Mouse (Mus musculus) granulocyte monocyte progenitor cell, adult 5-6 weeks (primary cell): ENCODE data around the gene Mpig6b. TPM values are rescaled to one million over a fixed set of nuclear protein-coding genes. Genes with fewer than 3 reads are reported as not detected.

ENCODE experiments used
- ATAC-seq: replicated peaks from 2 replicates; pipeline ENCODE4 v1.8.0; 2016; ENCODE audit warnings: mild to moderate bottlenecking, moderate TSS enrichment, inconsistent platforms; ENCODE audit not compliant: poor library complexity, severe bottlenecking
- total RNA-seq, 2 experiments: library from RNA; stranded (forward) in 1 of 2; stranded (reverse) in 1 of 2; fragments of 200-712, 200-1000 nt in 1 of 2; fragments of >200 nt in 1 of 2; fragmentation: Nextera tagmentation in 1 of 2; gene quantifications; 2 replicates each; pipeline ENCODE4 v1.2.3; 2014 to 2017

Mpig6b gene
- total RNA-seq (2014; fragmentation: Nextera tagmentation) (not detected in 2 replicates), total RNA-seq (2017) (not detected in 2 replicates)

DNA sequence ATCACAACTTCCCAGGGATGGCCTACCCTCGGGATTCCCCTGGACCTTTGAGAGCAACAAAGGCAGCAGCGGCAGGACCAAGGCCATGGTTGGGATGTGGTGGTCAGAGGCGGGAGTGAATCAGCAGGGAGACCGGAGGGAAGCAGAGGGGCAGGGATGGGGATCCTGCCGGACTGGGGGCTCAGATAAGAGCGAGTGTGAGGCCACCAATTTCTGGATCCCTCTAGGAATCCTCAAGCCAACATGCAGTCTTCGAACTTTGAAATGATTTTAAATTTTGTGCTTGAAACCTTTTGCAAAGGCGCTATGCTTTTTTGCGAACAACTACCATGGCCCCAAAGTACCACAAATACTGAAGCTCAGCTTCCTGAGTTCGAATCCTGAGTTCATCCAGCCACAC lies at the start of gene Mpig6b:
TSS of gene Mpig6b (minus strand) at position 101 of the 400 bp plus-strand sequence.
- ATAC-seq: no peak

DNA sequence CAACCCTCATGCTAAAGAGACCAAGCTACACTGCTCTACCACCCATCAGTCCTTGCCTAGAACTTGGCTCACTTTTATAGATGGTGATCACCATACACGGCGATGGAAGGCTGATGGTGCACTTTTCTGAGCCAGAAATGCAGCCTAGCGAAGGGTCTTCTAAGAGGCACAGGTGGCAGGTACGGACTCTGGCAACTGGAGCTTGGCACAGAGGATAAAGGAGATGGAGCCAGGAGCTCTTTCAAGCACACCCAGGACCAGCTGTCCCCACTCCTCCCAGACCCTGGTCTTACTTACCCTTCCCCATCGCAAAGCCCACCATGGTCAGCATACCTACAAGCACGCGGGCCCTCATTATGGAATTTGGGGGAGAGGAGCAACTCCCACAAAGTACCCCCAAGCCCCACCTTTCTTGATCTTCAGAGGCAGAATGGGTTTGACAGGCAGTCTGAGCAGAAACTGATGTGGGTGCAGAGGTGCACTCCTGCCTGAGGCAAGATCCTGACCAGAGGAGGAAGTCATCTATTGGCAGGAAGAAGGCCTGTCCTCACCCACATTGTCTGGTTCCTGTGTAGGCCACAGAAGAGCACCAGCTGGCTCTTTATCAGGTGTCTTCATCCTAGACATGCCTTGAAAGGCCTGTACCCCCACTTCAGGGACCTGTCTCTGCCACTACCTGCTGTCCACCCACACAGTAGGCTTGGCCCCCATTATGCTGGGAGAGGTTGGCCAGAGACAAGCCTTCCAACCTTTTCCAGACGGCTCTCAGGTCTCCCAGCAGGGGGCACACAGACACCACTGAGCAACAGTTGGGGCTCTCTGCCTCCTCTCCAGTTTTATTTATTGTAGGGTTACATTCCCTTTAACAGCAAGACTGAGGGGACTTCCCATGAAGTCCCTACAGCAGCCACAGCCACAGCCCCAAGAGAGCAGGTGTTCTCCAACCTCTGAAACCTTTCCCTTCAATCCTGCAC lies 49.3 kb upstream of the Mpig6b start, which contains the start of gene Ly6g5b:
TSS of gene Ly6g5b (minus strand) at position 383 of the 974 bp plus-strand sequence.
- peak; percentile 63 for ATAC-seq

DNA sequence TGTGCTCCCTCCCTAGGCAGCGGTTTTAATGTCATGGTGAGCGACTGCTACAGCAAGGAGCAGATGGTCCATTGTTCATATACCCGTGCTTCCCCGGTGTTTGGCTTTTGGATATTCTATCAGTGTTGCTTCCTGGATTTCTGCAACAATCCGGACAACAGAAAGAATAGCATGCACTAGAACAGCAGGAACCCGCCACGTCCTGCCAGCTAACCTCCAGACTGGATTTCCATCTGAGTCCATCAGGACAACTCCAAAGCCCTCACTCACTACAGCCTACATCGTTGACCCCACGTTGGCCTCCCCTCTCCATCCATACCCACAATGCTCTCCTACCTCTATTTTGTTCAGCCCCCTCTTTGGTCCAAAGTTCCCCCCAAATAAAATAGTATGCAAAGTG lies 45.8 kb upstream of the Mpig6b start:
- no peak for ATAC-seq

DNA sequence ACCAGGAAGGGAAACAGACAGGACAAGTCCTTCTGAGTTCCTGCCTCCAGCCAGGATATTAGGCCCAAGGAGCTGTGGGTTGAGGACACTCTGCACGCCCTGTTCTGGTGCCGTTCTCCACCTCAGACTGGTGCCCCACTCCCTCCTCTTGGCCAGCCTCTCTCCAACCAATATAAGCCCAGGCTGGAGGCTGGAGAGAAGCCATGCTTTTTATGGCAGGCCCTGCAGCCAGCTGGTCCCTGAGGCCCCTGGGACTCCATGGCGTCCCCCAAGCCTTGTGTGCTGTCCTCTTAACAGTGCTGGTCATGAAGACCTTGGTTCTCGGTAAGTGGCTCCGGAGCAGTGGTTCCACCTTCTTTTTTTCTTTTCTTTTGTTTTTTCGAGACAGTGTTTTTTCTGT lies 42.1 kb upstream of the Mpig6b start, which contains the start of gene Ly6g5c:
TSS of gene Ly6g5c (plus strand) at position 183 of the 400 bp plus-strand sequence.
- no peak for ATAC-seq

DNA sequence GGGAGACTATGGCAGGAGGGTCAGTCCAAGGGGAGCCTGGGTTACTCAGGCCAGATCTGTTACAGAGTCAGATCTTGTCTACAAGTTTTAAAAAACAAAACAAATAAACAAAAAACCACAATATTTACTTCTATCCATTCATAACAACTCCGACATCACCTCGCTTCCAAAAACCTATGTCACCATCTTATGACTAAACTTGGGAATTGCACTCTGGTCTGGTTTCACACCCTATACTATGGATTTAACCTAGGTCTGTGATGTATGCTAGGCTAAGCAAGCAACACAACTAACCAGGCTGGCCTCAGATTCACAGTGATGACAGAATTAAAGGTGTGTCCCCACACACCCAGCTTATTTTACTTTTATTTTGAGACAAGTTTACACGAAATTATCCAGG lies 40.5 kb upstream of the Mpig6b start:
- ATAC-seq: no peak

DNA sequence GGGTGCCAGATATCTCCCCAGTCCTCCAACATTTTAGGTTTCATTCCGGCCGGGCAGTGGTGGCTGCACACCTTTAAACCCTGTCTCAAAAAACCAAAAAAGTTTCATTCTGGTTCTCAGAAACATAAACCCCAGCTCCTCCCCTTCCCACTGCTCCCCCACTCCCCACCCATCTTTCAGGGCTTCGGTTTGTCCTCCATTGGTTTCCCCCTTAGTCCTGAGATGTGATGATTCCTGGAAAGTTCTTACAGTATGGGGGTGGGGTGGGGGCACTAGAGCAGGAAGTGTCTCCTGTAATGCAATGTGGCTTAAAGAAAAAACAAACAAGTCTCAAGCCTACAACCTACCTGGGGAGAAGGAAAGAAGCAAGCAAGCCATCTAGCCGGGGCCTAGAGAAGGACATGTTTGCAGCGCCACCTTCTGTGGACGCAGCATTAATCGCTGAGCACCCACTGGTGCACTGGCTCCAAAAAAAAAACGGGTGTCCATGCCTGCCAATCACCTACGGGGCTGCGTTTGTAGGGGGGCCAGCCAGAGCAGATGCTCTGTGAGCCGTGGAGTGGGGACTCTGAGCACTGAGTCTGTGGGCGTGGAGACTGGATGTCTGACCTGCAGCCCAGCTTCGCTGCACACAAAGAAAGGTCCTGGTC lies 39.9 kb upstream of the Mpig6b start:
- no peak for ATAC-seq

DNA sequence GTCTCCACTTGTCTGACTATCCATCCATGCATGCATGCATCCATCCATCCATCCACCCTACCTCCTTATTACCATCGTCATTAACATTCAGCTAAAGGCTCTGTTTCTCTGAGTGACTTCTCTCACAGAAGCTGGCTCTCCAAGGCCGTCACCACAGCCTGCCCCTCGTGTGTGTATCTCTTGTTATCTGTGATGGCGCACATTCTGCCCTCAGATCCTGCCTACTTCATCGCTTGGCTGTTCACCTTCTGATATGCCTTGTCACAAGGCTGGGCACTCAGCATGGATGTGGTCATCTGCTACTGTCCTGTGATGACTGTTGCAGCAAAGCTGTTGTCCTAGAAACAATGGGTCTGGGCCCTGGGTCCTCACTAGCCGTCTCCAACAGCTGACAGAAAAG lies 38.8 kb upstream of the Mpig6b start:
- ATAC-seq: no peak

DNA sequence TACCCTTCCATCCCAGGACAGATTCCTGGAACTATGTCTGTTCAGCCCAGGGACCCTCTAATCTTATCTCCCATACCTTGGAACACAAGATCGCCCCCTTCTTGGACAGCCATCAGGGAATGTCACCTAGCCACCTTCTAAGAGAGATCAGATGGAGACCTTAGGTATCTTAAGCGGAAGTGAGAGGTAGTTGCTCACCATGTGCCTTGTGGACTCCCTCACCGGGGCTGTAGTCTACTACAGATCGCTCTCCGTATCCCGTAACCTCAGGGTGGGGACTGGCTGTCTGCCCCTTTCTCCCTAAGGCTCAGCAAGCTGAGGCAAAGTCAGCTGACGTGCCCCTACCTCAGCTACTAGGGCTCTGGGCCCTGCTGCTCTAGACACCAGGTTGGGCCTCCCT lies 38.1 kb upstream of the Mpig6b start:
- no peak for ATAC-seq

DNA sequence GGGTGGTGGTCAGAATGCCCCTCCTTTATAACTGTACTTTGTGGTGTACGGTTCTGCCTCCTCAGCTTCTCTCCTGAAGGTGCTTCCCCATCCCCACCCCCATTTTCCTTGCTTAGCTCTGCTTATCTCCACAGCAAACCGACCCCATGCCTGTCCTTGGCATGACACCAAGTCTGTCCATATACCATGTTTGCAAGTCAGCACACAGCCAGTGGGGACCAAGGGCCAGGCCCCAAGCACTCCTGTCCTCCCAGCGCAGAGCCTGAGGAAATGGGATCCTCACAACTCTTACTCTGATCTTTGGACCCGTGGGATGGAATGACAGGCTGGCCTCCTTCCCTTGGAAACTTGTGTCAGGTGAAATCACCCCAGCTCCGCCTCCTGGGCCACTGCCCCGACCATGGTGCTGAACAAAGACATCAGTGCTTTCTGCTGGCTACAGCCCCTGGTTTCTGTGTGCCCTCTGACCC lies 37.3 kb upstream of the Mpig6b start:
- ATAC-seq: no peak

DNA sequence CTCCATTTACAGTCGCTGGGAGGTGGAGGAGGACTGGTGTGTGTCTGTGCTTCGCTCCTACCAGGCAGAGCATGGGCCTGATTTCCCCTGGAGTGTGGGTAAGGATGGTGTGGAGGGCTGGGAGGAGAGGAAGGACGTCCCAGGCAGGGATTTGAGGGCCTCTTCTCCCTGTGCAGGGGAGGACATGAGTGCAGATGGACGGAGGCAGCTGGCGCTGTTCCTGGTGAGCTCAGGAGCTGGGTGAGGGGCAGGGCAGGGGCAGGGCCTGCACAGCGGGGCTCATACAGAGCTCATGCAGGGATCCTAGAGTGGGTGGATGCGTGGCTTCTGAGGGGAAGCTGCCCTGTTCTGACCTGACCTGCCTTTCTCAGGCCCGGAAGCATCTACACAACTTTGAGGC lies 36.3 kb upstream of the Mpig6b start:
- ATAC-seq: no peak

DNA sequence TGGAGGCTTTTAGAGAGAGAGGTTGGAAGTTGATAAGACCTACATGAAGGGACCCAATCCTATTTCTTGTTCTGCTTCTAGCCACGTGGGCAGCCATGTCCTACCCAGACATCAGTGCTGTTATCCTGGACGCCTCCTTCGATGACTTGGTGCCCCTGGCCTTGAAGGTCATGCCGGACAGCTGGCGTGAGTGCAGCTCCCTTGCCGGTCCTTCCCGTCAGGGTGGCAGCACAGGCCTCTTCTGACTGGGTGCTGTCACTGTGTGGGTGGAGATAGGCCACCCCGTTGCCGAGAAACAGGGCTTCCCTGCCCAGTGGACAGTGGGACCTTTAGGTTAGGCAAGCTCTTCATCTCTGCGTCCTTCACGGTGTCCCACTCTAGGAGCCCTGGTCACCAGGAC lies 35.2 kb upstream of the Mpig6b start:
- ATAC-seq: no peak

DNA sequence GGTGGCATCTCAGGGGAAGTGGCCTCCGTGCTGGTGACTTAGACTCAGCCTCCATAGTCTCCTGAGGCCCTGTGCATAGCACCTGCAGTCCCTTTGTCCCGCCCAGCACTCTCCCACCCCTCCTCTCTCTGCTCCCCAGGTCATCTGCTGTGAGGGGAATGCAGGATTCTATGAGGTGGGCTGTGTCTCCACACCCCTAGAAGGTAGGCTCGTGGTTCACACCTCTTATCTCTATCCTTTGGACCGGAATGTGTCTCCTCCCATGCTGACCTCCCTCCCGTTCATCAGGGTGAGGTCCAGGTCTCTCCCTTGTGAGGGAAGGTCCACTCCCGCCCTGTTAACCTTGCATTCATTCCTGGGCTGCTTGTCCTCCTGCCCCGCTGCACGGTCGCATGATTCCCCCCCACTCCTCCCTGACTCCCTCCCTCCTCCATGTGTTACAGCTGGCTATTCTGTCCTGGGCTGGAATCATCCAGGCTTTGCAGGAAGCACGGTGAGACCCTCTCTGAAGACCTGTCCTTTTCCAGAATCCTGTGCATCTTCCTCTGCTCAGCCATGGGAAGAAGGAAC lies 34.3 kb upstream of the Mpig6b start:
- no peak for ATAC-seq

DNA sequence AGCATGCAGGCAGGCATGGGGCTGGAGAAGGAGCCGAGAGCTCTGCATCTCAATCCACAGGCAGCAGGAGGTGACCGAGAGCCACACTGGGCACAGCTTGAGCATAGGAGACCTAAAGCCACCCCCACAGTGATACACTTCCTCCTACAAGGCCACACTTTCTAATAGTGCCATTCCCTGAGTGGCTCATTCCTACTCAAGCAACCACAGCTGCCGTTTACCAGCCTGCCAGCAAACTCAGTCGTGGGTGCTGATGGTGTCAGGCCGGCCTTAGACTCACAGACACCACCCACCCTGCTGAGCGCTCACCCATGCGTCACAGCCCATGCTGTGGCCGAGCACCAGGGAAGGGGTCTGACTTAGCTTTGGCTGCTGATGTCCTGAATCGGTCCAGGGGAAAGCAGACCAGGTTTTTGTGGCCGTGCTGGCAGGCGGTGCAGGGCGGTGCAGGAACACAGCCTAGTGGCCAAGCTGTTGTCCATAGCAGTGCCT lies 31.2 kb upstream of the Mpig6b start:
- ATAC-seq: no peak

DNA sequence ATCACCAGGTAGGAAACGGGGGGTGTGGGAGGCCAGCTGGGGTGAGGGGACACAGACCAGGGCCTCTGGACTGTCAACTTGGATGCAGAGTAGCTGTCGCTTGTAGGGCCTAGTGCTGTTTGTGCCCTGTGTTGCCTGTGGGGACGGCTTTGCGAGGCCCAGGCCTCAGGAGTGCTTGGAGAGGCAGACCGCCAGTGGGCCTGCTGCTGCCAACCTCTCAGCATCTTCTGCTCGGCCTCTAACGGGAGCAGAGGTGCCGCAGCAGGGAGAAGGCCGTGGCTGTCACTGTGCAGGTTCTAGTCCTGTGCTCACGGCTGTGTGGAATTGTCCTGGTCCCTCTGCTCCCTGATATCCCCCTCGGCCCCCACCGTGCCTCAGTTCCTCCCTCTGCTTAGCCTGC lies 30.6 kb upstream of the Mpig6b start:
- ATAC-seq: no peak

DNA sequence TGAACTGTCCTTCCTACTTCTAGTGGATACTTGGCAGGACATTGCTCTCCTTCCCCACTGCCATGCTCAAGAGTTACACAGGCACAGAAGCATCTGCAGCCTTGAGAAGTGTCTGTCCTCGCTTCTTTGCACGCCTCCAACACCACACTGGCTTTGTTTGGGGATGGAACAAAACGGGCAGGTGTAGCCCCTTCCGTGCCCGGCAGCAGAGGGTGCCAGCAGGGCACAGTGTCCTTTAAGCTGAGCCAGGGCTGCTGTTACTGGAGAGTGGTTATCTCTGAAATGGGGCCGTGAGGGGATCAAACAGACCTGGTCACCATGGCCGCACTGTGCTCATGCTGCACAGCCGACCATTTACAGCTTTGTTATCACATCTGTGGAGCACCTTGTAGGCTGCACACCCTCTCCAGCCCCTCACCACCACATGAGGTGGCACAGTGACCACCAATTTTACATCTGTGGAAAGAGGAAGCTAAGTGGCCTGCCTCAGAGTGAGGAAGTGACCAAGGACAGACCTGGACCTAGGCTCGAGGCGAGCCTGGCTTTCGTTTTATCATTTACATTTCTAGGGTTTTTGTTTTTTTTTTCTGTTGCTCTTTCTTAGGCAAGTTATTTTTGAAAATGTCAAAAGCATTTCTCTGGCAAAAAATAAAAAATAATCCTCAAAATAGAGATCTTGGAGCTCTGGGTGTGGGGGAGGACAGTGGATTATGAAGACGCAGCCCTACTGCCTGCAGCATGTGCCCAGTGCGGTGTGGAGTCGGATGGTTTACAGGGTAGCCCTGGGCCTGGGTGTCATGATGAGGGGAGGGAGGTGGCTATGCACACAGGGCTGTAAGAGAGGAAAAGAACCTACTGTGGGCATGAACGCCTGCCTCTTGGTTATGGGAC lies 28.7 kb upstream of the Mpig6b start:
- ATAC-seq: peak; percentile 50

DNA sequence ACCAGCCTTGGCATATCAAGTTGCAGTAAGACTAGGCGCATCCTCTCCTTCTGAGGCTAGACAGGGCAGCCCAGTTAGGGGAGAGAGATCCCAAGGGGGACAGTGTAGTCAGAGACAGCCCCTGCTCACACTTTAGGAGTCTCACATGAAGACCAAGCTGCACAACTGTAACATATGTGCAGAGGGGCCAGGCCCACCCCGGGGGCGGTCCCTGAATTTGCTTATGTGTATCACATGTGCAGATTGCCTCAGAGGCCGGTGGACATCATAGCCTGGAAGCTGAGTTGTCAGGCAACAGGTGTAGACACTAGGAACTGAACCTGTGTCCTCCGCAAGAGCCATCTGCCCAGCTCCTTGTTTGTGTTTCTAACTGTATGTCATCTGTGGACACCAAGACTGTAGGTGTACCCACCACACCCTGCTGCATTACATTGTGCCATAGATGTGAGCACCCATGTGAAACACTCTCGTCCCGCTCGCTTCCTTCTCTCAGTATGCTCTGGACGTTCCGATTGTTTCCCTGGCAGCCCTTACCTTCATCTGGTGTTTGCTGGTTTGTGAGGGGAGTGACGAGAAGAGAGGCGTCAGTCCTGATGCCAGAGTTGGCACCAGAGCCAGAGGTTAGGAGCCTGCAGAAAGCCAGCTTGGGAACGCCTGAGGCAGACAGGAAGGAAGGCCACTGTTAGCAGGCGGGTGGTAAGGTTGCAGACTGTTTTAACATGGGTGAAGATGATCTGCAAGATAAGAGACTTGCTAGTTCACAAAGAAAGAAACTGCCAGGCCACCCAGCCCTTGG lies 26.6 kb upstream of the Mpig6b start:
- no peak for ATAC-seq

DNA sequence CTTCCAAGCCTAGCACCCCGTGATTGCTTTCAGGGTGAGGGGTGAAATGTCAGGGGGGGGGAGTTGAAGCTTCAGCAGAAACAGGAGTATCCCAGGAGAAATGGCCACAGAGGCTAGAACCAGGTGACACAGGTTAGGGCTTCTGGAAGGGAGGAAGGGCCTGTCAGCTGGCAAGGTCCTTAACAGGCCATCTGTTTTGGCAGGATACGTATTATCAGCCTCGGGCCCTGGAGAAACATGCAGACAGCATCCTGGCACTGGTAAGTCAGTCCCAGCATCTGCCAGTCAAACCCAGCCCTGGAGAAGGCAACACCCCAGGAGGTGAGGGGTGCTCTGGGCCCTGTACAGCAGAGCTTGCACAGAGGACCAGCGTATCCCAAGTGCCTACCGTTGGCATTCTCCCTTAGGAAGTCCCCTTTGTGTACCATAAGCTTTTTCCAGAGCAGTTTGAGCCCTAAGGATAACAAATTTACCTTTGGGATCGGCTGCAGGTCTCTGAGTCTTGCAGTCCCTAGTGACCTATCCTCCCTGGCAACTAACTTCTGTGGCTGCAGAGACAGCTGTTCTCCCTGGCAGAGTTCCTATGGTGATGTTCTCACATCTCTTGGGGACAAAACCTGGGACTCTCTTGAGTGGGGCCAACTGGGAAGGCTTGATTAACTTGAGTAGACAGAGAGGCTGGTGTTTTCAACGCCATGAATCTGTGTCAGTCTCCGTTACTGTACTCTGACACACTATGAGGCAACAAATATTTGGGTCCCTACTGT lies 24.4 kb upstream of the Mpig6b start:
- no peak for ATAC-seq
